9 mouse cellular contexts compared by ENCODE assay signal in genomic region chr11:80518421-80519367, GRCm38 (mm10). TPM values are rescaled to one million over a fixed set of nuclear protein-coding genes. Genes with fewer than 3 reads are reported as not detected.
DNase-seq lines count a peak whose midpoint lies in the region; ATAC-seq and TF ChIP-seq lines count a peak whose summit lies in the region.
"Had no signal": no experiment of that assay in that cellular context is flagged by ENCODE, and none has a peak within 500 bp of the region (broad histone marks: within the 10 kb centered on the region; RNA-seq: fewer than 3 reads in every experiment).

No protein-coding gene starts in this region.

- peaks cover 5% of the 10 kb centered on the region; the same call in 1 of the 2 replicates for H3K4me1 ChIP-seq in kidney, postnatal 0 days (replicated peaks; ENCODE audit: insufficient read depth, low read length)
- peaks cover 45% of the 10 kb centered on the region for H3K4me1 ChIP-seq in forebrain, postnatal 0 days (ENCODE audit: insufficient read depth)
- H3K4me1 ChIP-seq in heart, embryonic 11.5 days (ENCODE audit: control insufficient read depth, insufficient read depth, low read length): peaks cover 12% of the 10 kb centered on the region

- DNase-seq in kidney, postnatal 0 days (ENCODE audit: low spot score): peak; percentile 36
- no peak for DNase-seq in kidney, adult 11 months
- peak; percentile 94 for DNase-seq in forebrain, postnatal 0 days
- DNase-seq in left cerebral cortex, adult 2 months (ENCODE audit: extremely low spot score in 1 of 2, low spot score in 2 of 2): peak; percentile 54 to 74
- peak; percentile 94 for DNase-seq in retina, embryonic 14.5 days (ENCODE audit: low spot score)
- DNase-seq in adrenal gland, postnatal 36 days: no peak
- DNase-seq in thymus, postnatal 25 days: no peak

- no peaks in the 10 kb centered on the region for H3K27me3 ChIP-seq in kidney, postnatal 0 days (ENCODE audit: insufficient read depth, low read length)
- H3K27me3 ChIP-seq in forebrain, postnatal 0 days (ENCODE audit: insufficient read depth, low read length): no peaks in the 10 kb centered on the region
- no peaks in the 10 kb centered on the region for H3K27me3 ChIP-seq in heart, embryonic 11.5 days (ENCODE audit: control insufficient read depth, insufficient read depth, low read length)
- H3K27me3 ChIP-seq: liver, embryonic 15.5 days had no signal

- no peak for ATAC-seq in kidney, postnatal 0 days (replicated peaks; ENCODE audit: low FRiP score, low read depth)
- peak; percentile 99 for ATAC-seq in forebrain, postnatal 0 days
- ATAC-seq in heart, embryonic 11.5 days (replicated peaks; ENCODE audit: insufficient number of reproducible peaks, low FRiP score, low TSS enrichment): no peak

- WGBS in kidney, postnatal 0 days: 43% methylated on average over 9 of the region's 9 CpGs
- 12% methylated on average over 9 of the region's 9 CpGs for WGBS in forebrain, postnatal 0 days
- WGBS in heart, embryonic 11.5 days (ENCODE audit: insufficient replicate concordance): 46% methylated on average over 9 of the region's 9 CpGs

- H3K9me3 ChIP-seq in kidney, postnatal 0 days (replicated peaks; ENCODE audit: low read length): no peaks in the 10 kb centered on the region
- no peaks in the 10 kb centered on the region for H3K9me3 ChIP-seq in forebrain, postnatal 0 days (ENCODE audit: low read length)
- no peaks in the 10 kb centered on the region for H3K9me3 ChIP-seq in heart, embryonic 11.5 days (replicated peaks; ENCODE audit: control insufficient read depth, low read length)
- H3K9me3 ChIP-seq: liver, embryonic 15.5 days had no signal

- intact Hi-C loops in left cerebral cortex, adult 2 months (cut with DNase I): loop anchor here (1.0 kb wide), 1 partner anchor 33 kb away; no protein-coding TSS in a partner anchor

- no peak overlapping the region for H3K4me3 ChIP-seq in kidney, postnatal 0 days (replicated peaks; ENCODE audit: low read depth, low read length)
- H3K4me3 ChIP-seq in forebrain, postnatal 0 days (ENCODE audit: low read depth, low read length): no peak overlapping the region
- no peak overlapping the region for H3K4me3 ChIP-seq in left cerebral cortex, adult 2 months
- no peak overlapping the region for H3K4me3 ChIP-seq in heart, embryonic 11.5 days (ENCODE audit: low read depth, low read length)
- H3K4me3 ChIP-seq: liver, embryonic 15.5 days had no signal

- H3K36me3 ChIP-seq in kidney, postnatal 0 days (ENCODE audit: insufficient read depth, low read length): no peaks in the 10 kb centered on the region
- no peaks in the 10 kb centered on the region for H3K36me3 ChIP-seq in forebrain, postnatal 0 days (ENCODE audit: insufficient read depth)
- H3K36me3 ChIP-seq in heart, embryonic 11.5 days (ENCODE audit: control insufficient read depth, insufficient read depth, low read length): no peaks in the 10 kb centered on the region
- H3K36me3 ChIP-seq: liver, embryonic 15.5 days had no signal

- no peak overlapping the region for H3K4me2 ChIP-seq in kidney, postnatal 0 days (ENCODE audit: low read length)
- H3K4me2 ChIP-seq in forebrain, postnatal 0 days (ENCODE audit: low read depth): 0 out of 2 replicates have a peak overlapping the region, but pooled peaks have one; percentile 8
- no peak overlapping the region for H3K4me2 ChIP-seq in heart, embryonic 11.5 days
- H3K4me2 ChIP-seq: liver, embryonic 15.5 days had no signal

- H3K27ac ChIP-seq in kidney, postnatal 0 days: no peak overlapping the region
- peak overlapping the region; percentile 99 for H3K27ac ChIP-seq in forebrain, postnatal 0 days (ENCODE audit: low read depth, low read length)
- H3K27ac ChIP-seq in left cerebral cortex, adult 2 months: peak overlapping the region; percentile 82
- no peak overlapping the region for H3K27ac ChIP-seq in heart, embryonic 11.5 days (ENCODE audit: low read depth, low read length)
- H3K27ac ChIP-seq: liver, embryonic 15.5 days had no signal

- no peak overlapping the region for H3K9ac ChIP-seq in kidney, postnatal 0 days (ENCODE audit: low read depth, low read length)
- peak overlapping the region; percentile 47 for H3K9ac ChIP-seq in forebrain, postnatal 0 days
- no peak overlapping the region for H3K9ac ChIP-seq in heart, embryonic 11.5 days (ENCODE audit: low read depth, low read length)
- H3K9ac ChIP-seq: liver, embryonic 15.5 days had no signal

- TF ChIP-seq CTCF in kidney, postnatal 0 days (IDR thresholded peaks at IDR 0.05; ENCODE audit: low read depth): no peak
- TF ChIP-seq CTCF in forebrain, postnatal 0 days (IDR thresholded peaks at IDR 0.05; ENCODE audit: low read depth): no peak
- no peak for TF ChIP-seq CTCF in left cerebral cortex, adult 2 months (IDR thresholded peaks at IDR 0.05)

RNA-seq across cellular contexts. Expression of gene Cdk5r1, which starts 41.9 kb away (rescaled TPM):
- 0.38 and 0.54 TPM in 2 replicates for polyA plus RNA-seq in kidney, postnatal 0 days (2015; fragmentation: Nextera tagmentation; extraction: Ambion mirVana)
- total RNA-seq in forebrain, postnatal 0 days (2014; rRNA removed): 392 and 416 TPM in 2 replicates
- polyA plus RNA-seq in forebrain, postnatal 0 days (2015; fragmentation: Nextera tagmentation; extraction: Ambion mirVana): 117 and 122 TPM in 2 replicates
- total RNA-seq in left cerebral cortex, adult 2 months (2021): 100 to 1,000 TPM; 329 to 334 TPM
- polyA plus RNA-seq in heart, embryonic 11.5 days (2014; fragmentation: Nextera tagmentation; extraction: Ambion mirVana): 0.51 and 0.74 TPM in 2 replicates
- 1 to 10 TPM; 2.1 to 2.2 TPM for total RNA-seq in adrenal gland, postnatal 36 days (2021)

Comparison
In these comparisons a context has a peak if more than half of its experiments do, and no peak if none do; other contexts are left out.
1. DNase-seq: peak in kidney, postnatal 0 days (single experiment), forebrain, postnatal 0 days (single experiment), left cerebral cortex, adult 2 months (2 of 2) and retina, embryonic 14.5 days (single experiment); none in kidney, adult 11 months (single experiment), adrenal gland, postnatal 36 days (0 of 2) and thymus, postnatal 25 days (single experiment).
2. H3K27ac ChIP-seq: peak in forebrain, postnatal 0 days (single experiment) and left cerebral cortex, adult 2 months (single experiment); none in kidney, postnatal 0 days (single experiment) and heart, embryonic 11.5 days (single experiment).
3. RNA of gene Cdk5r1, which starts 41.9 kb away (total RNA-seq): 392 to 416 TPM in forebrain, postnatal 0 days and 329 to 334 TPM in left cerebral cortex, adult 2 months; 2.1 to 2.2 TPM in adrenal gland, postnatal 36 days; every median in the first group is over 100 times any median in the second.